Mouse (Mus musculus): Measurements from ENCODE around the gene Acaa1a.
A peak's percentile ranks its signal among the peaks of the same experiment; 100 is the strongest.
"Not testable (repeated sequence)": the region's sequence is repeated elsewhere in the genome, so short reads cannot be mapped to it uniquely, and the experiment has no call there.

Gene Acaa1a

GRCm38 (mm10) chr9:119339106-119339505, 370 bp upstream of the Acaa1a start:
- DNase-seq (ENCODE audit: low read depth, low spot score), result no peak

GRCm38 (mm10) chr9:119340212-119340580, 720 bp downstream of the Acaa1a start:
- no peak for DNase-seq (ENCODE audit: low read depth, low spot score)

- DNase-seq (ENCODE audit: low read depth, low spot score), result peak; percentile 95
These were observed 1.7 kb downstream of the Acaa1a start, which contains the start of gene Myd88 for GRCm38 (mm10) chr9:119340909-119341816. Gene Myd88 (minus strand): TSS chr9:119341411.

- DNase-seq (ENCODE audit: low read depth, low spot score), result no peak
These were observed 3.3 kb downstream of the Acaa1a start for GRCm38 (mm10) chr9:119342728-119343127.

GRCm38 (mm10) chr9:119346376-119346775, 6.9 kb downstream of the Acaa1a start:
- DNase-seq (ENCODE audit: low read depth, low spot score), result no peak

- no peak for DNase-seq (ENCODE audit: low read depth, low spot score)
These were observed 11.1 kb downstream of the Acaa1a start for GRCm38 (mm10) chr9:119350531-119350930.

GRCm38 (mm10) chr9:119350947-119351705, 11.7 kb downstream of the Acaa1a start:
- DNase-seq (ENCODE audit: low read depth, low spot score), result no peak

GRCm38 (mm10) chr9:119352060-119352459, 12.6 kb downstream of the Acaa1a start:
- peak; percentile 62 for DNase-seq (ENCODE audit: low read depth, low spot score)

GRCm38 (mm10) chr9:119353926-119354325, 14.4 kb downstream of the Acaa1a start:
- no peak for DNase-seq (ENCODE audit: low read depth, low spot score)

GRCm38 (mm10) chr9:119355943-119356342, 16.5 kb downstream of the Acaa1a start:
- DNase-seq (ENCODE audit: low read depth, low spot score), result no peak

GRCm38 (mm10) chr9:119357331-119358057, 18.0 kb downstream of the Acaa1a start, which contains the start of gene Xylb:
Gene Xylb (plus strand): TSS chr9:119357381.
- DNase-seq (ENCODE audit: low read depth, low spot score), result peak; percentile 84

- no peak for DNase-seq (ENCODE audit: low read depth, low spot score)
These were observed 18.6 kb downstream of the Acaa1a start for GRCm38 (mm10) chr9:119358058-119358429.

GRCm38 (mm10) chr9:119361416-119361815, 21.9 kb downstream of the Acaa1a start:
- no peak for DNase-seq (ENCODE audit: low read depth, low spot score)

GRCm38 (mm10) chr9:119363229-119363628, 23.8 kb downstream of the Acaa1a start:
- DNase-seq (ENCODE audit: low read depth, low spot score), result no peak

GRCm38 (mm10) chr9:119365284-119365683, 25.8 kb downstream of the Acaa1a start, which contains the start of gene Slc22a14:
Gene Slc22a14 (minus strand): TSS chr9:119365553.
- no peak for DNase-seq (ENCODE audit: low read depth, low spot score)

GRCm38 (mm10) chr9:119368367-119368766, 28.9 kb downstream of the Acaa1a start:
- DNase-seq (ENCODE audit: low read depth, low spot score), result no peak

- DNase-seq (ENCODE audit: low read depth, low spot score), result not testable (repeated sequence)
These were observed 31.3 kb downstream of the Acaa1a start for GRCm38 (mm10) chr9:119370770-119371169.

GRCm38 (mm10) chr9:119371251-119371650, 31.8 kb downstream of the Acaa1a start:
- DNase-seq (ENCODE audit: low read depth, low spot score), result no peak

- DNase-seq (ENCODE audit: low read depth, low spot score), result no peak
These were observed 35.5 kb downstream of the Acaa1a start for GRCm38 (mm10) chr9:119375008-119375407.

GRCm38 (mm10) chr9:119375556-119375955, 36.1 kb downstream of the Acaa1a start:
- DNase-seq (ENCODE audit: low read depth, low spot score), result no peak

GRCm38 (mm10) chr9:119378231-119378630, 38.8 kb downstream of the Acaa1a start:
- DNase-seq (ENCODE audit: low read depth, low spot score), result no peak

- DNase-seq (ENCODE audit: low read depth, low spot score), result no peak
These were observed 43.1 kb downstream of the Acaa1a start for GRCm38 (mm10) chr9:119382603-119383002.
